Mouse (Mus musculus): ENCODE measurements around the gene Fam19a1.
A peak's percentile ranks its signal among the peaks of the same experiment; 100 is the strongest.

Gene Fam19a1

GRCm38 (mm10) chr6:96439419-96439818, 326.5 kb downstream of the Fam19a1 start:
- DNase-seq, result peak; percentile 22 to 47

- peak in 1 of 2 experiments; percentile 31 for DNase-seq
These were observed 329.0 kb downstream of the Fam19a1 start for GRCm38 (mm10) chr6:96441971-96442370.

GRCm38 (mm10) chr6:96447466-96447865, 334.5 kb downstream of the Fam19a1 start:
- DNase-seq, result peak in 1 of 2 experiments; percentile 21

GRCm38 (mm10) chr6:96456266-96456665, 343.3 kb downstream of the Fam19a1 start:
- DNase-seq, result no peak

- peak; percentile 12 to 33 for DNase-seq
These were observed 344.8 kb downstream of the Fam19a1 start for GRCm38 (mm10) chr6:96457590-96458259.

GRCm38 (mm10) chr6:96459041-96459440, 346.1 kb downstream of the Fam19a1 start:
- no peak for DNase-seq

GRCm38 (mm10) chr6:96499464-96499863, 386.5 kb downstream of the Fam19a1 start:
- no peak for DNase-seq

- no peak for DNase-seq
These were observed 428.6 kb downstream of the Fam19a1 start for GRCm38 (mm10) chr6:96541600-96541999.

- DNase-seq, result no peak
These were observed 431.9 kb downstream of the Fam19a1 start for GRCm38 (mm10) chr6:96544832-96545231.

GRCm38 (mm10) chr6:96550431-96550830, 437.5 kb downstream of the Fam19a1 start:
- no peak for DNase-seq

- no peak for DNase-seq
These were observed 465.7 kb downstream of the Fam19a1 start for GRCm38 (mm10) chr6:96578649-96579048.

- DNase-seq, result no peak
These were observed 467.8 kb downstream of the Fam19a1 start for GRCm38 (mm10) chr6:96580726-96581125.

- DNase-seq, result no peak
These were observed 468.2 kb downstream of the Fam19a1 start for GRCm38 (mm10) chr6:96581187-96581586.

- DNase-seq, result no peak
These were observed 474.5 kb downstream of the Fam19a1 start for GRCm38 (mm10) chr6:96587427-96587826.

GRCm38 (mm10) chr6:96593031-96593430, 480.1 kb downstream of the Fam19a1 start:
- no peak for DNase-seq

- no peak for DNase-seq
These were observed 482.2 kb downstream of the Fam19a1 start for GRCm38 (mm10) chr6:96595201-96595600.

- no peak for DNase-seq
These were observed 511.2 kb downstream of the Fam19a1 start for GRCm38 (mm10) chr6:96624196-96624595.

GRCm38 (mm10) chr6:96631518-96631917, 518.6 kb downstream of the Fam19a1 start:
- DNase-seq, result no peak

GRCm38 (mm10) chr6:96632243-96632642, 519.3 kb downstream of the Fam19a1 start:
- no peak for DNase-seq

GRCm38 (mm10) chr6:96635663-96636062, 522.7 kb downstream of the Fam19a1 start:
- DNase-seq, result no peak

GRCm38 (mm10) chr6:96648742-96649141, 535.8 kb downstream of the Fam19a1 start:
- no peak for DNase-seq

GRCm38 (mm10) chr6:96649267-96649666, 536.3 kb downstream of the Fam19a1 start:
- no peak for DNase-seq

- DNase-seq, result no peak
These were observed 553.4 kb downstream of the Fam19a1 start for GRCm38 (mm10) chr6:96666311-96666710.

GRCm38 (mm10) chr6:96677813-96678212, 564.9 kb downstream of the Fam19a1 start:
- DNase-seq, result no peak
